Mouse (Mus musculus): ENCODE results near the gene Col6a6.

The Col6a6 gene

DNA sequence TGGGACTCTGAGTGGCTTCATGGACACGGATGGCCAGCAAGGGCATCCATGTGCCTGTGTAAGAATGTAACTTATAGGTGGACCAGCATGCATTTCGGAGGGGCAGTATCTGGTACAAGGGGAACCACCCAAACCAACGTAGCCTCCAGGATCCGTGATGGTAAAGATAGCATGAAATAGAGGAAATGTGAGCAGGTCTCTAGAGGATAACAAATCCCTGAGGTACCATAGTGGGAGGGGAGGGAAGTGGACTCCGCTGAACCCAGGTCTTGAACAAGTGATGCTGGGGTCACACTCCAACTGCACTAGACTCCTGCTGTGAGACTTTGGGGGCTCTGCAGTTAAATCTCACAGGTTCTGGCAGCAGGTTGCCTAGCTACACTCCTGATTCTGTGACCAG lies 27.7 kb downstream of the Col6a6 start:
- DNase-seq, result no peak

DNA sequence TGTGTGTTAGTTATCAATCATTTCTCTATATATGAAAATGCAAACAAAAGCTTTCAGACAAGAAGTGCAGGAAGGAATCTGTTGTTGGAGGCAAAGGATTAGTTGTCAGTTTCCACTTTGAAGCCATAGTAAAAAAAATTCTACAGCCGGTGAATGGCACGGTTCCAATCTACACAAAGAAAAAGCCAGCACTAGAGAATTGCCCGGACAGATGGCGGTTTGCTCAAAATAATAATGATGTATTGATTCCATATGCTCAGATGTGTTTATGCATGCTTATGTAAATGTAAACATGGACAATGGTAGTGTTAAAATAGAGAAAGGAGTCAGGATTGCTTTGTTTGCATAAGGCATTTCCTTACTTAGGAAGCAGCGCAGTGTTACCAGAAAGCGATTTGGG lies 31.8 kb downstream of the Col6a6 start:
- no peak for DNase-seq

GRCm38 (mm10) chr9:105794965-105795364 lies 33.0 kb downstream of the Col6a6 start:
- no peak for DNase-seq

DNA sequence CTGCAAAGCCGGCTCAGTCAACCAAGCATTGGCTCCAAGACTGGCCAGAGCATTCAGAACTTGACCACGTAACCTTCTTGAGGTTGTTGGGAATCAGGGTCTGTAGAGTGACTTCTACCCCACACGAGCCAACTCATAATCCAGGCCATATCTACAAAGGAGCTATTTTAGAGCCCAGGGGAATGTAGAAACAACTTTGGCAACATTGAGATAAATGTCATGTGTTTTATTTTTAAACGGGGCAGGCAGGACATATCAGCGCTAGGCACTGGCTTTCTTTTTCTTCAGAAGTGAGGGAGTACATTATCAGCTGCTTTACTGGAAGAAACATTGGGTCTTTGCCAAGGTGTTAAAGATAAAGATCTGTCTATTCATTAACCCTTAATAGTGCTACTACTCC lies 36.1 kb downstream of the Col6a6 start:
- DNase-seq, result no peak

- no peak for DNase-seq
These were observed 39.8 kb downstream of the Col6a6 start for GRCm38 (mm10) chr9:105788203-105788602.

DNA sequence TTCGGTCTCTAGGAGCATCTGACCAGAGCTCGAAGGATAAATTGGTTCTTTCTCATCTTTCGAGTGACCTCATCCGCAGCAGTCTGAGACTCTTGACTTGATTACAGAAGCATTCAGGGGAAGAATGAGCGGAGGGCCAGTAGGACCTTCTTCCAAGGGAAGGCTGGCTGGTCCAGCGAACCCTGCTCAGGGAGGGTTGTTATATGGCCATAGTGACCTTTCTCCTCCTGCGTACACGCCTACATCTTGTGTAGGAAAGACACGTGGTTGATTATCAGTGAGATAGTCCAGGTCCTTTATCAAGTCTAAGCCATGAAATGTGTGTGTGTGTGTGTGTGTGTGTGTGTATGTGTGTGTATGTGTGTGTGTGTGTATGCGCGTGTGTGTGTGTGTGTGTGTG lies 40.2 kb downstream of the Col6a6 start:
- DNase-seq, result no peak

DNA sequence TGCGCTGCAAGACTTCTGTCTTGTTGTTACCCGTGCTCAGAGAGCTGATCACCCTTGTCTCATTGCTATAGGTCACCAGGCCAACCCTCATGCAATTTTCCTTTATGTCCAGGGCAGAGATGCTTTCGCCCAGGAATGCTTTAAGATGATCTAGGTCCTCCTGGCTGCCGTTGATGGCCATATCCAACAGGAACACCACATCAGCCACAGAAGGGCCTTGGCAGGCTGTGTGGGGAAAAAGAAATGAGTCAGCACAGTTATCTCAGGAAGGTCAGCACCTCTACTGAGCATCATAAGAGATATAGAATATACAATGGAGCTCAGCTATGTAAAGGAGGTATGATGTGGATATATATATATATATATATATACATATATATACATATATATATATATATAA lies 43.9 kb downstream of the Col6a6 start:
- DNase-seq, result no peak

DNA sequence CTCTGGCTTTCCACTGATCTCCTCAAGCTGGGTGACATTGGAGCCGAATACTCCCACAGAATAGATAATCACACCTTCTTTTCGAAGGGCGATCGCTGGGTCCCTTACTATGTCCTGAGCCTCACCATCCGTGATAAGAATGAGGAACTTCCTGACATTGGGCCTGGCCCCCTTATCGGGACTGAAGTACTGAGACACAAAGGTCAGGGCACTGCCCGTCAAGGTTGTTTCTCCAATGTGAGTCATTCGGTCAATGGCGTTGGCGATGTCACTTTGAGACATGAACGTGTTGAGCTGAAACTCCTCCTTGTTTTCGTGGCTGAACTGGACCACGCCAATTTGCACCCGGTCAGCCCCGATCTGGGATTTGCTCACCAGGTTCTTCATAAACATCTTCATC lies 47.3 kb downstream of the Col6a6 start:
- no peak for DNase-seq

- no peak for DNase-seq
These were observed 49.2 kb downstream of the Col6a6 start for GRCm38 (mm10) chr9:105778741-105779140.

DNA sequence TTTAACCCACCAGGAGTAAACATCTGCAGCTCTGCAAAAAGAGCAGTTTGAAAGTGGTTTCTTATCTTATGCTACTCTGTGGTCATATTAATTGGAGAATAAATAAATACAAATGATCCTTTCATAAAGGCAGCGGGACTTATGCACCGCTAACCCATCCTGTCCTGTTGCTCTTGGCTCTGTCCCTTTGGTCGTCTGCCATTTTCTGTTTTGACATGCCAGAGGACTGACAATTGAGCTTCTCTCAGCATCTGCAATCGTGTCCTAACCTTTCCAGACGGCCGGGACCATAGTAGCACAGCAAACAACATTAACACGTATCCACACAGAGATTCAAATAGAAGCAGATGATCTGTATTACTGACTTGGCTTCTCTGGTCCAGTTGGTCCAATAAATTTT lies 53.1 kb downstream of the Col6a6 start:
- DNase-seq, result no peak

DNA sequence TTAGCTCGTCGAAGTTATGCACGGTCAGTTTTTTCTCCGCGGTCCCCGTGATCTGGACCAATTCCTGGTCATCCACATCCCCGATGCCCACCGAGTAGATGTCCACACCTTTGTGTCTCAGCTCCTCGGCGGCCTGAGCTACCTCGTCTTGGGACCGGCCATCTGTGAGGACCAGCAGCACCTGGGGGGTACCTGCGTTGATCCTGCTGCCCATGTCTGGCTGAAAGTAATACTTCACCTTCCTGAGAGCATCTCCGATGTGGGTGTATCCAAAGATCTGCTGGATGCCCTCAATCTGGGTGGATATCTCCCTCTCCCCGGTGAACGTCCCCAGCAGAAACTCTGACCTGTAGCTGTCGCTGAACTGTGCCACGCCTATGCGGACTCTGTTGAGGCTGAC lies 53.6 kb downstream of the Col6a6 start:
- DNase-seq, result no peak

GRCm38 (mm10) chr9:105771380-105771779 lies 56.6 kb downstream of the Col6a6 start:
- no peak for DNase-seq

DNA sequence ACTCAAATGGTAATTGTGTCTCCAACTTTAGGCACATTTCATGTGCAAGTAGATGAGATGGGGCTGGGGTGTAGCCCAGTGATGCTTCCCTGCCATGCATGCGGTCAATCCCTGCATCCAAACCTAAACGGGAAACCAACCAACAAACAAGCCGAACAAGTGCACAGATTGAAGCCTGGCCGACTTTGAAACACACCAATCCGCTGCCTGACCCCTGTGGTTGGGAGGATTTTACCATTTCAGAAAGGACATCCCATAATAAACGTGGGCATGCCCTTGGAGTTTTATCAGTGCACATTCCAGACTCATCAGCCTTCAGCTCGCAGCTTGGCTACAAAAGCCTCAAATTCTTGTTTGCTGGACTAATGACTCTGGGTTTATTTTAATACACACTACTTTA lies 57.3 kb downstream of the Col6a6 start:
- no peak for DNase-seq

- no peak for DNase-seq
These were observed 62.1 kb downstream of the Col6a6 start for GRCm38 (mm10) chr9:105765891-105766290.

DNA sequence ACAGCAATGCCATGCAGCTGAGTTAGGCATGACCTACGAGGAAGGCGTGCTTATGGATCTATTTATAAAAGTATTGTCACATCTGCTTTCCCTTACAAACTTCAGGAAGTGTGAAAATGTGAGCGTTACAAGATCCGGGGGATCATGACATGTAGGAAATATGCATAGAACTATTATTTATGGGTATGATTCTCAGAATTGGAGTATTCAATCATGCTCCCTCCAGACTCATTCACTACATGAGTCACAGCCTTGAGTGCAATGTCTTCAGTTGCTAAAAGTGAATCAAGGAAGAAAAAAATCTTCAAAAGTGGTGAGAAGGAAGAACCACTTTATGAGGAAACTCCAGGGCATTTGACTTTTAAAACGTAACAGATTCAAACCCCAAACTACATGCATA lies 63.3 kb downstream of the Col6a6 start:
- DNase-seq, result no peak

DNA sequence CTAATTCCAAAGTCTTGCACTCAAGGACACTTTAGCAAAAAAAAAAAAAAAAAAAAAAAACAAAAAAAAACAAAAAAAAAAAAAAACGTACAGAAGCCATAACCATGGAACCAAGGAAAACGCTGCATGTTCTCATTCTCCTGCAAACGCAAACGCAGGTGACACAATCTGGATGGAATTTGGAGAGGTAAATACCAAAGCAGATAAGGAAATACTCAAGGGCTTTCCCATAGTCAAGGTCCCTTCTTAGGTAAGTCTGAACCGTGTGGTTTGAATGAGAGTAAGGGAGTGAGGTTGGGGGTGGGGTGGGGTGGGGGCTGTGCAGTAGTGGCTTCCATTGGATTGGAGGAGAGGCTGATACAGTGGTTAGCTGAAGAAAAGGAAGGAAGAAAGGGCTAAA lies 63.8 kb downstream of the Col6a6 start:
- DNase-seq, result no peak

- DNase-seq, result no peak
These were observed 64.3 kb downstream of the Col6a6 start for GRCm38 (mm10) chr9:105763625-105764024.

DNA sequence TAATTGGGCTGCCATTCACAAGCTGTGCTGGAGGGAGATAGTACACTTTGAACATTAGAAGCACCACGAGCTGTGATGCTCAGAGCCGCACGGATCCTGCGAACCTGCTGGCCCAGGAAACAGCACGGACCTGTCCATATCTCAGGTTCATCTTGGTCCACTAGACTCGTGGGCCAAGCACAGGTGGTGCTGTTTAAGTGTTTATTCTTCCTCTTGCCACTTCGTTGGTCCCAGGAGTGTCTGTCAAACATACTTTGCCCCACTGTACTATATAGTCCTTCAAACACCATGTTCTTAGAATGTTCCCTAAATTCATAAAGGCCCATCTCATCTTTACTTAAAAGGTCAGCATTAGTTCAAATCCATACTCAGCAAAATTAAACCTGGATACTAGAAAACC lies 65.7 kb downstream of the Col6a6 start:
- DNase-seq, result no peak

DNA sequence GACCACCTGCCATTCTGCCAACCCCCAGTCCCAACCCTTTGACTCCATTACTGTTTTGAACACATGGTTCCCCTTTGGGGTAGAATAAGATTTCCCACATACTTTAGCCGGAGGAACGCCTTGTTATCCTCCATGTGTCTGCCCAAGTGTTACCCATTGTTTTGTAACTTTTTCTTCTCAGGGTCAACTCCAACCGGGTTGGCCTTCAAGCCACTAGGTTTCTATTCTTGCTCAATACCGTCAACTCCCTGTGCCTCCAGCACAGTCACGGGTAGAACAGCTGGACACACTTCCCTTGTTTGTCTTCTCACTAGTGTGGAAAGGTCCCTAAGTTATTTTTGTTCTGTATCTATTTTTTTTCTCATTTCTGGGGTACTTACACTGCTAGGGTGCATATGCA lies 69.1 kb downstream of the Col6a6 start:
- no peak for DNase-seq

GRCm38 (mm10) chr9:105758173-105758765 lies 69.7 kb downstream of the Col6a6 start:
- no peak for DNase-seq

DNA sequence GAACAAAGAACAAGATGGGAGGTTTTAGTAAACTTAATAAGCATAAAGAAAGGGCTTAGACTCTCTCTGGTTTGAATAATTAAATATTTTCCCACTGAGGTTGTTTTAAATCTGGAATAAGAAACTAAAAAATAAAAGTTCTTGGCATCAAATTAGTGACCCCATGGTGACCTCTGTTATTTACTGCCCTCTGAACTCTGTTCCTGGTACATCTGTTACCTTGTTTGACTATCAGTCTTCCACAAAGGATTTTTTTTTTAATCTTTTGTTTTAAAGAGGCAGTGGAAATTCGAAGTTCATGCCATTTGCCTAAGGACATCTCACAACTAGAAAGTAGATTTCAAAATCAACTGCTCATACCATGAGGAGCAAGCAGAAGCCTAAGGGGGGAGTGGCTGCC lies 73.7 kb downstream of the Col6a6 start:
- no peak for DNase-seq

DNA sequence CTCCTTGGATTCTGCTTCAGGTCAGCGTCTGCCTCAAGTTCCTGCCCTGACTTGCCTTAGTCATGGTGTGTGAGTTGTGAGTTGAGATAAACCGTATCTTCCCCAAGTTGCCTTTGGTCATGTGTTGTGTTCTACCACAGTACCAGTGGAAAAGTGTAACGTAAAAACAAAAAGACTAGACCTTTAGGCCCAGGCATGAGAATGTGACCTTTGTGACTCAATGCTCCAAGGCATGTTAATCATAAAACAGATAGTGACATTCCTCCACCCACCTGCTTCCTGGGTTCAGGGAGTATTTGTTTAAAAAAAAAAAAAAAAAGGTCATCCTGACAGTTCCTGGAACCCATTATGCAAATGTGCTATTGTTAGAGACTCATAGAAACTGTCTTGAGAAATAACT lies 82.1 kb downstream of the Col6a6 start:
- no peak for DNase-seq

- DNase-seq, result no peak
These were observed 87.5 kb downstream of the Col6a6 start for GRCm38 (mm10) chr9:105740413-105740812.

- no peak for DNase-seq
These were observed 88.5 kb downstream of the Col6a6 start for GRCm38 (mm10) chr9:105739446-105739845.

DNA sequence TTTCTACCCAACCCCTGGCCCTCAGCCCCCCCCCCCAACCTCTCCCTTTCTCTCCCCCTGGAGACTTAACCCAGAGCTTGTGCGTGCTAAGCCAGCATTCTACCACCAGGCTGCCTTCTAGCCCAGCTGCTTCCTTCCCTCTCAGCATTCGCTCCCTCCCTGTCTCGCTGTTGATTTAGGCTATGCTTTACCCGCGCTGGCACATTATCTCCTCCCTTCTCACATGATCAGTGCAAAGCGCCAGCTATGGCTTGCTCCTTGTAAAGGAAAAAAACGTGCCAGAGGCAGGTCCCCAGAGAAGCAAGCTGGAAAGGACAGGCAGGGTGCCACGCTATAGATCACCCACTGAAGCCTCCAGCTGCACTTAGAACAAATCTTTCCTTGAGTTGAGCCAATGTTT lies 90.5 kb downstream of the Col6a6 start:
- no peak for DNase-seq

- DNase-seq, result no peak
These were observed 92.8 kb downstream of the Col6a6 start for GRCm38 (mm10) chr9:105735195-105735594.
